Mouse (Mus musculus) cerebellum, adult (tissue): Measurements from ENCODE around the gene Cntln.

Experiments used
- ATAC-seq: cut with Nextera tagmentation; 2 replicates; pipeline ENCODE4 v1.9.2; 2017; ENCODE audit warnings: mild to moderate bottlenecking, moderate library complexity, mixed read lengths; ENCODE audit not compliant: insufficient number of reproducible peaks, low FRiP score, low TSS enrichment

The Cntln gene

DNA sequence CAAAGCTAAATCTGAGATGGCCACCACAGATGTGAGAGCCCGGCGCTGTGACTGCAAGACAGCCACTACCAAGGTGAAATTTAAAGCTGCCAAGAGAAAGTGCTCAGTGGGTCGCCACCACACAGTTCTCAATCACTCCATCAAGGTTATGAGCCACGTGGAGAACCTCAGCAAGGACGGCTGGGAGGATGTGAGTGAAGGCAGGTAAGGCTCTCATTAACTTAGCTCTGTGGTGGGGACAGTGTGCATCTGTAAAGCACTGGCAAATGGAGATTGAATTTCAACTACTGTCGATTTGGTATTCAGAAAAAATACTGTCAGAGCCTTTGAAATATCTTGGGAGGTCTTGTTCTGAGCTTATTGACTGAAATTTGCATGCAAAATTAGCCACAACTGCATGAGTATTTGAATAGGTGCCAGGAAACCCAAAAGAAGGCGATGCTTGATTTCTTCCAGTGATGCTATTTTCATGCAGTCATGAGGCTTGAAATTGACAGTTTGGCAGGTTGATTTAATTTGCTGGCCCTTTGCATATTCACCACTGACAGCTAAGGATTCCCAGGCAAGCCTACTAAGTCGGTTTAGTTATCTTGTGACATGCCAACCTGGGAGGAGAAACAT, 165.9 kb downstream of the Cntln start:
- ATAC-seq = no peak

DNA sequence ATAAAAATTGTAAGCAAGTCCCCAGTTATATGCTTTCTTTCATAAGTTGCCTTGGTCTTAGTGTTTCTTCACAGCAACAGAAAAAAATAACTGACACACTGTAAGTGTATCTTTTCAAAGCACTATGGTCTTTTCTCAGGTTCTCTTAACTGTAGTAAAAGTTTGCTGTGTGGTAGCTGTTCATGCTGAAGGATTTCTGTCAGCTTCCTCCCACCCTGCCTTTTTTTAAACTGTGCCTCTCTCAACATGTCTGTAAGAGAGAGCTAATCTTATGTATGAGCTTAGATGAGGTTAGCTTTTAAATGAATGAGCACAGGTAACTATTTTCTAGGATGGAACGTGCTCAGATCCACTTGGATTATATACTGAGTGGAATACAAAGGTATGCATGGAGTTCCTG, 170.5 kb downstream of the Cntln start:
- ATAC-seq = no peak

DNA sequence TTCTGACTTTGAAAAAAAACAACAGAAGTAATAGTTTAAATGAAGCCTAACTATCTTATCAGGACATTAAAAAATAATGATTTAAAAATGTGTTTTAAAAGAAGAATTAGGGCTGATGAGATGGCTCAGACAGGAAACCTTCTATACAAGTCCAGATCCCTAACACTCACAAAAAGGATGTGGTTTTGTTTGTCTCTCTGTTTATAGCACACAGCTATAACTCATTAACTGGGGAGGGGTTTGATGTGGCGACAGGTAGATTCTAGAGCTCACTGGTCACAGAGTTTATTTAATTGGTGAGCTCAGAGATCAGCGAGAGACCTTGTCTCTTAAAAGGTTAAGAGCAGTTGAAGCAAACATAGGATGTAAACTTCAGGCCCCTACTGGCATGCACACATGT, 175.5 kb downstream of the Cntln start:
- ATAC-seq = no peak

DNA sequence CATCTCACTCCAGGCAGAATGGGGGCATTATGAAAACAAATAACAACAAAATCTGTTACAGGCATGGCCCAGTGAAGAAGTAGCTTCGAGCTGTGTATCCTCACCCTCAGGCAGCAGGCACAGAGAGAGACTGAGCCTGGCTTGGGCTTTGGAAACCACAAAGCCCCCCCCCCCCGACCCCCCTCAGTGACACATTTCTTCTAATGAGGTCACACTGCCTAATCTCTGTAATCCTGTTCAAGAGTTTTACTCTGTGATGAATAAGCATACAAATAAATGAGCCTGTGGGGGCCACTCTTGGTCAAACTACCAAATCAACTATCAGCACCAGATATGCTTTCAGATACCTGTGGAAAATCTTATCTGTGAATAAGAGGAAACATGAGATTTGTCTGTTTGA, 177.6 kb downstream of the Cntln start:
- ATAC-seq = no peak

DNA sequence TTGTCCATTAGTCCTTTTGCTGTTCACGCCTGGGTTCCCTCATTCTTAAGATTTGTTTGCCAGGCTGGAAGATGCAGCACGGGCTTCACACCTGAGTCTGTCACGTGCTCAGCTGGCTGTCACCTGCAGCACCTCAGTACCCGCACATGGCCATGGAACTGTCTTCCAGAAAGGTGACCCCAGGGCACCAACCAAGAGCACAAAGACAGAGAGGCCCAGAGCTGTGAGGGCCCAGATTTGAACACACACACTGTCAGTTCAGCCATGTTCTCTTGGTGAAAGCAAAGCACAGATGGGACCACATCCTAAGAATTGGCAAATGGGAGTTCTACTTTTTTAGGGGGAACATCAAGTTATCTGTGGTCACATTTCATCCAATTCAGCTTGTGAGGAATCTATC, 211.9 kb downstream of the Cntln start:
- no peak for ATAC-seq

DNA sequence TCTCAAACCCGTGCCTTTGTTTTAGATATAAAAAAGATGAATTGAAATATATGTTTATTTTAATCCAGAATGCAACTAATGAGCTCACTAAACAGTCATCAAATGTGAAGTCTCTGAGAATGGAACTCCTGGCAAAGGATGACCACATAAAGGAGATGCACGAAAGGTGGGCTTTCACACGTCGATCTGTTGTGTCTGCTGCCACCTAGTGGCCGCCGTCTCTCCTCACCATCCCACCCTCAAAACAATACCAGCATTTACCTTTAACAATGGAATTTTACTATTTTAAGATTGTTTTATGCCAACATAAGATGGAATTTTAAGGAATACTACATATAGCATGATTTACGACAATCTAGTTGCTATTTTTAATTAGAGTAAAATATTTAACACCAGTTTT, 212.6 kb downstream of the Cntln start:
- 0 out of 2 replicates have a peak, but pooled peaks have one; percentile 45 for ATAC-seq

DNA sequence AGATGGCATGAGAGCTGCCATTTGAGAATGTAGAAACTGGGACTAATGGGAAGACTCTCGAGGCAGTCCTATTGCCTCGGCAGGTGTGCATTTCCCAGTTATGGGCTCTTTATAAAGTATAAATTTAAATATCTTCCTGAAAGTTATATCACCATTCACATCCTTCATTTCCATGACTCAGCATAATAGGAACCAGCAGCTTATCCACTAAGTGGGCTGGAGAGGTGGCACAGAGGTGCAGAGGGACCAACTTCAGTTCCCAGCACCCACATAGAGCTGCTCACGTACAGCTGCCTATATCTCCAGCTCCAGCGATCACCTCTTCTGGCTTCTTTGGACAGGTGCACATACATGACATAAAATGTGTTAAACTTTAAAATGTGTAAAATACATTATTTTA, 218.1 kb downstream of the Cntln start:
- ATAC-seq = no peak

DNA sequence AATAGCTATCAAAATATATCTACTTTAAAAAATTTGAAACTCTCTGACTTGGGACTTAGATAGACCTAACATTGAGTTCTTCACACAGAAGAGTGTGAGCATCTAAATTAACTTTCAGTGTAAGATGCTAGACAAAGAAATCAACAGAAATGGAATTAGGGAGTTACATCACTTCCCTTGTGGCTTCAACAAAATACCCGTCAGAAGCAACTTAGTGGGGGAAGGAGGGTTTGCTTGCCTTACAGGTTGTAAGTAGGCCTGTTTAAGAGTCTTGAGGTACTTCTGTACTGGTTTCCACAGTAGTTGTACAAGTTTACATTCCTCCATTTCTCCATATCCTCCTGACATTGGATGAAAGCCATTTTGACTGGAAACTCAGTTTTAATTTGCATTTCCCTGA, 222.3 kb downstream of the Cntln start:
- no peak for ATAC-seq

DNA sequence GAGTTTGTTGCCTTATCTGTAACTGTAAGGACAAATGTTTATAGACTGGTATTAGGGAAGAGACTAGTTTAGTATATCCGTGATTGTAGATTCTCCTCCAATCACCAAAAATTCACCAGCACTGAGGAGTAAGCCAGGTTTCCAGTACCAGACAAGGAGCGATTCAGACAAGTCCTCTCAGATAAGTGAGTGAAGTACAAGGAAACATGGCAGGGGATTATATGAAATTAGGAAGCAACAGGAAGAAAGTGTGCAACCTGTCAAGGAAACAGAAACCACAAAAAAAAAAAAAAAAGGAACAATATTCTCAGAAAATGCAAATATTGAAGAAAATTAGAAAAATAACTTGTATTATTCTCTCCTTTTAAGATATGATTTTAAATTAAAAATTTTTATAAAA, 222.9 kb downstream of the Cntln start:
- ATAC-seq = no peak

DNA sequence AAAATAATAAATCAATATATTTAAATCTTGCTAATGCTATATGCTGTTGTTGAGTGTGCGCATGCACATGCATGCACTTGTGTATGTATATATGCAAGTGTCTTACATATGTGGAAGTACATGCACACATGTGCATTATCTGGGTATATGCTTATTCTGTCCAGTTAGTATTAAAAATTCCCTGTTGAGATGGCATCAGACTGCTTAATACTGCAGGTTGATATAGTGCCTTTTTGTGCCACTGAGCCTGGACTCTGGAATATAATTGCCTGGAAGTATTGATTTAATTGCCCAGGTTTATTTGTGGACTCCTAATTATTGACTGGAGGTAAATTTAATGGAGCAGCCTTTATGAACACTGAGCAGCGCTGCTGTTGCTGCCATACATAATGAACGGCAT, 236.2 kb downstream of the Cntln start:
- no peak for ATAC-seq

DNA sequence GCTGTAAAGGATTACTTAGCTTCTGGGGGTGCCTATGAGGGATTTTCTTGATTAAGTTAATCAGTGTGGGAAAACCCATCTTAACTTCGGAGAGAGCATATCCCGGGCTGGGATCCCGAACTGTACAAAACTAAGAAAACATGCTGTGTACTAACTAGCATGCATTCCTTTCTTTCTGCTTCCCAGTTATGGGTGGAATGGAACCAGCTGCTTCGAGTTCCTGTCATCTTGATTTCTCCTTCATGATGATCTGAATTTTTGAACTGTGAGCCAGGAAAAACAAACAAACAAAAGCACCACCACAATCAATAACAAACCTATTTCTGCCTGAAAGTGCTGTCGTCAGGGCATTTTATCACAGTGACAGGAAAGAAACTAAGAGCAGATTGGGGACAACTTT, 265.6 kb downstream of the Cntln start:
- ATAC-seq = no peak

DNA sequence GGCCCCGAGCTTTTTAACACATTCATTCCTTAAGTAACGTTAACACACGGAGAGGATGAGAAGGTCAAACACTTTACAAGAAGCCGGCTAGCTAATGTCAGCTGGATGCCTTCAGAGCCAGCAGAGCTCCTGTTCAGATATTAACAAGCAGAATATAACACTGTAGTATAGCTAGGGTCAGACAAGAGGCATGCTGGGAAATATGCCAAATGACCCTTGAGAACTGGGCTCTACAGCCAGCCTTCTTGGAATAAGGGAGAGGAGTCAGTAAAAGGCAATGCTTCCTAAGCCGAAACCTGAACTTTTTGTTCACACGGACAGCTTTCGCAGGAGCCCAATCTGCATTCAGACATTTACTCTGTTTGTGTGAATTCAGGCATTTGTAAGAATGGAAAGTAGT, 267.8 kb downstream of the Cntln start:
- no peak for ATAC-seq

DNA sequence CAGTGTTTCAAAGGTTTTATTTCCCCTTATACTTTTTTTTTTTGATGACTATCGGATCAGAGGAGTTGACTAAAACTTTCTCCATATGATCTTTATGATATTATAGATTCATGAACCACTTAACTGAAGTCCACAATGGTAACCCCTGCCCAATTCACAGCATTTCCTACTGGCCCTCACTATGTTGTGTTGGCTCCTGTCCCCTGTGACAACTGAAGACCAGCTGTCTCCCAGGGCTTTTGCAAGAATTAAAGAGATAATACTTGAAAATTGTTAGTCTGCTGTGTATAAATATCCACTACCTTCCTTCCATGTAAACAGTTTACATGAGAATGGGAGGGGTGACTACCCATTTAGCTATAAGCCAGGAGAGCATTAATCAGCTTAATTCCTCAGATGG, 270.3 kb downstream of the Cntln start:
- ATAC-seq = peak; percentile 62; the same call in 1 of the 2 replicates

DNA sequence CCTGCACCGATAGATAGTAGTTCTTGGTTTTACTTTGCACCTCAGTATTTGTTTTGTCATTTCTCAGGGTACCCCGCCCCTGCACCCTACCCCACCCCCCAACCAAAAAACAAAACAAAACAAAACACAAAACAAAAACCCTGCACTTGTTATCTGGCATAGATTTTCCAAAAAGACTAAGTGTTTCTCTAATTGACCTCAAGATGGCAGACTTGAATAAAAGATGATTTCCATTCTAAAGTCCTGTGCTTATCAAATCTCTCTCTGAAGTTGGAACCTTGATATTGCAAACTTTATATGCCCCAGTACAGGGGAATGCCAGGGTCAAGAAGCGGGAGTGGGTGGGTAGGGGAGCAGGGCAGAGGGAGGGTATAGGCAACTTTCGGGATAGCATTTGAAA, 277.0 kb downstream of the Cntln start:
- no peak for ATAC-seq

DNA sequence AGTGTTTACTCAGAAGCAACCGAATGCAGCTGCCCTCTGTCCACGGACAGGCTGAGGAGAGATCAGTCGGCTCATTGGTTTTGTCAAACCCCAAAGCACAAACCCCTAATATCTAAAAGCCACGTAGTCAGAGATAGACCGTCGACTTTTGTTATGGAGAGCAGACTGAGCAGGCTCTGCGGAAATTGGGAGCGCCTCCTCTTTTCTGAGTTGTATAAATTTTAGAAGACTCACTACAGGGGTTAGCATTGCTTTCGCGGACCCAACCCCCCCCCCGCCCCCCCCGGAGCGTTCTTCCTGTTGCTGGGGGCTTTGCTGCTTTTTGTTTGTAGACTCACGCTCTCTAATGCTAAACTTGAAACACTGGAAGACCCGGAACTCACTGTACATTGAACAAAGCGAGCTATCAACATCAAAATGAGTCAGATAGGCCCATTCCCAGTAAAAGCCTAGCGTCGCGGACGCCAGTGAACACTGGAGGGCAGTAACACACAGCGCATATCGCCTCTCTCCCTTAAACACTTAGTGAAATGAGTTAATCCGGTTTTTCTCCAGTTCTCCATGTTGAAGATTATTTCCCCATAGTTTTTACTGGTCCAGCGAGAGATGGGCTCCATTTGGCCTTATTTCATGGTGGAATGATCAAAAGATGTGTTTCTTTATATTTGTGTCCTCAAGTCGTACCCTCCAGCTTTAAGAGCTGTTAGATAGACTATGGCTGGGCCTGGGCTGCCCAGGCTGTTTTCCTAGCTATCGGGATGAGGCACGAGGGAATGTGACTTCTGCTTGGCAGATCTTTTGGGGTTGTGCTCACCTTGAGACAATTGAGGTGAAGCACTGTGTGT, 278.6 kb downstream of the Cntln start:
- ATAC-seq = peak; percentile 69

DNA sequence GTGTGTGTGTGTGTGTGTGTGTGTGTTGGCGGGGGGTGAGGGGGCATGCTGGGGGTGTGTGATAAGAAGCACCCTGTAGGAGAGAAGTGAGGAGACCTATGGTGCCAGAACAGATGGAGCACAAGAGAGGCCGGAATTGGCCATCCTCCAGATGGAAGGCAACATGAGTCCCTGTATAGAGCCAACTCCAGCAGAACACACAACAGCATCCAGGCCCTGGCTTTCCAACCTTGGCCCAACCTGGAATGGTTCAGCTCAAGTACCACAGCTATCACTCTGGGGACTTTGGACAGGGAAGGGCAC, 279.2 kb downstream of the Cntln start:
- ATAC-seq = peak; percentile 85

DNA sequence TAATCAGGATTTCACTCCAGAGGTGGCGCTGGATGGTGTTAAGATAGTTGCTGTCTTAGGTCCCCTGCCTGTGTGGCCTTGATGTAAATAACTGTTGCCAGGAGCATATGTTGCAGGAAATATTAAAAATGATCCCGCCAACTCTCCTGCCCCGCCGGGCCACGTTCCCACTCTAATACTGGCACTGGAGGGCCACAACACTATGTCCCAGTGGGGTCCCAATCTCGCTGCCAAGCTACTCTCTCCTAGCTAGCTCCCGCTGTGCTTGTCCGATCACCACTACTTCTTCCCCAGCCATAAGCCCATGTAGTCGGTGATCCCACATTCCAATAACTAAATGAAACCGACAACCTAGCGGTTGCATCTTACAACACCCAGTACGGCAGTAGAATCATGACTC, 283.9 kb downstream of the Cntln start:
- ATAC-seq = peak; percentile 57

DNA sequence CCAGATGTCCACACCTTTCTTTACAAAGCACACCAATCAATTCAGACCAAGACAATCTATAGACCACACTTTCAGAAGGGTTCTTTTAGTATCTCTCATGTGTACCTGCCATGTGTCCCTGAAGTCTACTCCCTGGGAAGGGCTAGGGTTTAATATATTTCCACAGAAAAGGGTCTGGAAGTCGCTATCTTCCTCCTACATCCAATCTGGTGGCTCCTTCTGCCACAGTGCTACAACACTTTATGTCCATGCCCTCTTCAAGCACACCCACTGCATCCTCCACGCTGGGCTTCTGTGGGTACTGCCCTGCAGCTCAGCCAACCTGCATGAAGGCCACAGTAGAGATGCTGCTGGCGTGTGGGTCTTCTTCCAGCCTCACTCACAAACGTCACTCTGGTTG, 291.4 kb downstream of the Cntln start:
- ATAC-seq = no peak

DNA sequence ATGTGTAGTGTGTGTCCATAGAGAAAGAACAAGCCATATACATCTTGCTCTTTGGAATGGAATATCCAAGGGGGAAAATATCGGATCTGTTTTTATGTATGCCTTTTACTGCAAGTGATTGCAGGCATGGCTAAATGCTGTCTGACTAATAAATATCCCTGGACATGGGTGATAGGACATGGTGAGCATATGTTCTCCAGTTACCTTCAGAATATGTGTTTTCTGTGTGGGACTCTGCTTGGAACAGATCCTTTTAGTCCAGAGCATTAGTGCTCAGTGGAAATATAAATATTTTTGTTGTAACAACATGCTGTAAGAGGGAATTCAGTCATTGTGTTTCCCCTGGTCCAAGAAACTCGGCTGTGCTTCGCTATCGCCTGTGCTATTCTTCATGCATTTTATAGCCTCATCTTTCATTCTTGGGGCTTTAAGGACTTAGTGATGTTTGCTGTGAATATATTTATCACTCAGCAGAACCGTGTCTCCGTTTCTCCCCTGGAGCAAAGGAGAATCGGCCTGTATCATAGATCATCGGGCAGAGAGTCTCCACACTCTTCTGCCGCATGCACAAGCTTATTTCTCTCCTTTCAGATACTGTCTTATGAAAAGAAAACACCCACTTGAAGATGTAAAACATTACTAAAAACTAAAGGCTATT, 294.4 kb downstream of the Cntln start:
- ATAC-seq = no peak
